Mouse (Mus musculus) embryonic fibroblast, embryonic 13.5 days (primary cell): ENCODE results near the gene Nrl.

Experiments used
- CTCF ChIP-seq: IDR thresholded peaks from 2 replicates; pipeline ENCODE4 v1.5.1; 2011; ENCODE audit warnings: mild to moderate bottlenecking, control low read depth, low read length, moderate library complexity, borderline replicate concordance; ENCODE audit not compliant: insufficient read depth
- POLR2A ChIP-seq: IDR thresholded peaks from 2 replicates; pipeline ENCODE4 v1.6.1; 2011; ENCODE audit warnings: low read depth, mild to moderate bottlenecking, control low read depth, low read length, moderate library complexity

- no peak for TF ChIP-seq CTCF
- no peak for TF ChIP-seq POLR2A
Measured at GRCm38 (mm10) chr14:55520451-55521361, 4.1 kb downstream of the Nrl start.
